Mouse (Mus musculus) erythroblast, adult 5-6 weeks (primary cell): ENCODE data around the gene Yjefn3. TPM values are rescaled to one million over a fixed set of nuclear protein-coding genes. Genes with fewer than 3 reads are reported as not detected.
A peak's percentile ranks its signal among the peaks of the same experiment; 100 is the strongest.
"Not testable (repeated sequence)": the region's sequence is repeated elsewhere in the genome, so short reads cannot be mapped to it uniquely, and the experiment has no call there.

Experiments
- ATAC-seq: replicated peaks from 2 replicates; pipeline ENCODE4 v1.8.0; 2016; ENCODE audit warnings: moderate number of reproducible peaks, mild to moderate bottlenecking, moderate TSS enrichment, inconsistent platforms; ENCODE audit not compliant: poor library complexity, low FRiP score, severe bottlenecking
- total RNA-seq, 2 experiments: library from RNA; stranded (forward) in 1 of 2; stranded (reverse) in 1 of 2; fragments of 150-400 nt in 1 of 2; fragments of 200-764, 138-1000 nt in 1 of 2; gene quantifications; 2 replicates each; pipeline versions ENCODE4 v1.2.3 to v1.2.4; 2015 to 2017; ENCODE audit warnings: low replicate concordance in 2 of 2

Yjefn3 gene
- total RNA-seq (2015; ENCODE audit: low replicate concordance) (not detected in 2 replicates), total RNA-seq (2017; ENCODE audit: low replicate concordance) (not detected in 2 replicates)

- peak; percentile 7; the same call in 1 of the 2 replicates for ATAC-seq
Measured at GRCm38 (mm10) chr8:69902163-69903062, at the start of gene Yjefn3, which contains the start of the genes Tssk6 and Ndufa13. TSS of gene Yjefn3 (minus strand) at chr8:69902712. TSS of gene Tssk6 (plus strand) at chr8:69902184. TSS of gene Ndufa13 (minus strand) at chr8:69902558.

GRCm38 (mm10) chr8:69950300-69950699 lies 47.8 kb upstream of the Yjefn3 start:
- ATAC-seq, result no peak

GRCm38 (mm10) chr8:69942495-69942894 lies 40.0 kb upstream of the Yjefn3 start:
- not testable (repeated sequence) for ATAC-seq

- ATAC-seq, result no peak
Measured at GRCm38 (mm10) chr8:69940386-69940785, 37.9 kb upstream of the Yjefn3 start.

- ATAC-seq, result no peak
Measured at GRCm38 (mm10) chr8:69939633-69940032, 37.1 kb upstream of the Yjefn3 start.

- no peak for ATAC-seq
Measured at GRCm38 (mm10) chr8:69938245-69938982, 35.9 kb upstream of the Yjefn3 start.

- ATAC-seq, result no peak
Measured at GRCm38 (mm10) chr8:69937466-69937865, 35.0 kb upstream of the Yjefn3 start.

GRCm38 (mm10) chr8:69936050-69936794 lies 33.7 kb upstream of the Yjefn3 start:
- no peak for ATAC-seq

- no peak for ATAC-seq
Measured at GRCm38 (mm10) chr8:69935431-69935830, 32.9 kb upstream of the Yjefn3 start.

- ATAC-seq, result no peak
Measured at GRCm38 (mm10) chr8:69934582-69934981, 32.1 kb upstream of the Yjefn3 start.

GRCm38 (mm10) chr8:69933811-69934210 lies 31.3 kb upstream of the Yjefn3 start:
- ATAC-seq, result no peak

- ATAC-seq, result no peak
Measured at GRCm38 (mm10) chr8:69926901-69927300, 24.4 kb upstream of the Yjefn3 start.

- ATAC-seq, result no peak
Measured at GRCm38 (mm10) chr8:69923986-69924385, 21.5 kb upstream of the Yjefn3 start.

- ATAC-seq, result no peak
Measured at GRCm38 (mm10) chr8:69921141-69921540, 18.6 kb upstream of the Yjefn3 start.

GRCm38 (mm10) chr8:69919876-69920662 lies 17.6 kb upstream of the Yjefn3 start:
- ATAC-seq, result peak; percentile 61

GRCm38 (mm10) chr8:69919010-69919409 lies 16.5 kb upstream of the Yjefn3 start:
- peak; percentile 68 for ATAC-seq

- no peak for ATAC-seq
Measured at GRCm38 (mm10) chr8:69918506-69918905, 16.0 kb upstream of the Yjefn3 start.

GRCm38 (mm10) chr8:69915748-69916147 lies 13.2 kb upstream of the Yjefn3 start:
- no peak for ATAC-seq

GRCm38 (mm10) chr8:69914526-69914925 lies 12.0 kb upstream of the Yjefn3 start:
- no peak for ATAC-seq
